8 mouse cellular contexts compared by ENCODE assay signal in genomic region chr15:91192223-91192598, GRCm38 (mm10). TPM values are rescaled to one million over a fixed set of nuclear protein-coding genes. Genes with fewer than 3 reads are reported as not detected.
A peak's percentile ranks its signal among the peaks of the same experiment; 100 is the strongest.
DNase-seq lines count a peak whose midpoint lies in the region; ATAC-seq and TF ChIP-seq lines count a peak whose summit lies in the region.

No protein-coding gene starts in this region.

- peak; percentile 62 for ATAC-seq in forebrain, embryonic 11.5 days (replicated peaks; ENCODE audit: low FRiP score)
- ATAC-seq in limb, embryonic 14.5 days (ENCODE audit: low FRiP score, low read depth), result no peak
- ATAC-seq in neural tube, embryonic 15.5 days (ENCODE audit: low FRiP score), result peak; percentile 62

- H3K27me3 ChIP-seq in forebrain, embryonic 11.5 days (ENCODE audit: control insufficient read depth, insufficient read depth, low read length), result no peaks in the 10 kb centered on the region
- H3K27me3 ChIP-seq in limb, embryonic 14.5 days (ENCODE audit: control insufficient read depth, insufficient read depth, low read length), result no peaks in the 10 kb centered on the region
- H3K27me3 ChIP-seq in neural tube, embryonic 15.5 days (replicated peaks), result no peaks in the 10 kb centered on the region

- H3K4me1 ChIP-seq in forebrain, embryonic 11.5 days (replicated peaks; ENCODE audit: control insufficient read depth, insufficient read depth, low read length), result peaks cover 3% of the 10 kb centered on the region; the same call in 1 of the 2 replicates
- H3K4me1 ChIP-seq in limb, embryonic 14.5 days (ENCODE audit: control insufficient read depth, insufficient read depth, low read length), result peaks cover 5% of the 10 kb centered on the region; the same call in 1 of the 2 replicates
- H3K4me1 ChIP-seq in neural tube, embryonic 15.5 days, result peaks cover 21% of the 10 kb centered on the region

- no peak for TF ChIP-seq POLR2A in limb, embryonic 14.5 days (IDR thresholded peaks at IDR 0.05; ENCODE audit: borderline replicate concordance, extremely low read depth, insufficient read depth, insufficient read length)

- no peaks in the 10 kb centered on the region for H3K9me3 ChIP-seq in forebrain, embryonic 11.5 days (ENCODE audit: control insufficient read depth, low read length)
- no peaks in the 10 kb centered on the region for H3K9me3 ChIP-seq in limb, embryonic 14.5 days (ENCODE audit: control insufficient read depth, low read length)
- H3K9me3 ChIP-seq in neural tube, embryonic 15.5 days (replicated peaks), result no peaks in the 10 kb centered on the region

- peak overlapping the region; percentile 73 for H3K9ac ChIP-seq in forebrain, embryonic 11.5 days (ENCODE audit: low read length)
- H3K9ac ChIP-seq in limb, embryonic 14.5 days (ENCODE audit: low read depth, low read length, severe bottlenecking), result peak overlapping the region; percentile 52; the same call in 1 of the 2 replicates
- peak overlapping the region; percentile 59 for H3K9ac ChIP-seq in neural tube, embryonic 15.5 days (replicated peaks)

- intact Hi-C loops in left cerebral cortex, postnatal 4 days (cut with DNase I), result no loop called here
- intact Hi-C loops in left cerebral cortex, postnatal 14 days (cut with DNase I), result no loop called here

- peak overlapping the region; percentile 91 for H3K4me2 ChIP-seq in forebrain, embryonic 11.5 days (ENCODE audit: low read depth, low read length, severe bottlenecking)
- peak overlapping the region; percentile 62 for H3K4me2 ChIP-seq in limb, embryonic 14.5 days (replicated peaks; ENCODE audit: low read depth, low read length, severe bottlenecking)
- peak overlapping the region; percentile 87 for H3K4me2 ChIP-seq in neural tube, embryonic 15.5 days

- DNase-seq in left cerebral cortex, postnatal 4 days, result peak; percentile 7
- no peak for DNase-seq in left cerebral cortex, postnatal 14 days (ENCODE audit: low spot score in 2 of 2)
- DNase-seq in forebrain, embryonic 11.5 days (ENCODE audit: low spot score), result no peak
- no peak for DNase-seq in limb, embryonic 14.5 days (ENCODE audit: low spot score)
- DNase-seq in layer of hippocampus, postnatal 36 days, result no peak
- no peak for DNase-seq in adrenal gland, adult 2 months
- no peak for DNase-seq in layer of hippocampus, adult 9-11 months

- peak overlapping the region; percentile 74 for H3K27ac ChIP-seq in forebrain, embryonic 11.5 days (ENCODE audit: low read depth, low read length)
- H3K27ac ChIP-seq in limb, embryonic 14.5 days (replicated peaks; ENCODE audit: low read depth, low read length), result peak overlapping the region; percentile 63; the same call in 1 of the 2 replicates
- H3K27ac ChIP-seq in neural tube, embryonic 15.5 days (replicated peaks), result peak overlapping the region; percentile 87

- no peaks in the 10 kb centered on the region for H3K36me3 ChIP-seq in forebrain, embryonic 11.5 days (ENCODE audit: control insufficient read depth, insufficient read depth, low read length)
- H3K36me3 ChIP-seq in limb, embryonic 14.5 days (ENCODE audit: control insufficient read depth, insufficient read depth, low read length), result no peaks in the 10 kb centered on the region
- no peaks in the 10 kb centered on the region for H3K36me3 ChIP-seq in neural tube, embryonic 15.5 days

- WGBS in forebrain, embryonic 11.5 days, result 10% methylated on average over 7 of the region's 7 CpGs
- WGBS in limb, embryonic 14.5 days, result 16% methylated on average over 7 of the region's 7 CpGs
- 13% methylated on average over 7 of the region's 7 CpGs for WGBS in neural tube, embryonic 15.5 days

- peak overlapping the region; percentile 58 for H3K4me3 ChIP-seq in forebrain, embryonic 11.5 days (ENCODE audit: low read depth, low read length)
- H3K4me3 ChIP-seq in limb, embryonic 14.5 days (replicated peaks; ENCODE audit: low read length), result peak overlapping the region; percentile 36
- H3K4me3 ChIP-seq in neural tube, embryonic 15.5 days (replicated peaks), result peak overlapping the region; percentile 51

RNA-seq across cellular contexts. Expression of gene Abcd2, which starts 0.6 kb away (rescaled TPM):
- 10 to 100 TPM in 1 of 2 experiments, 1 to 10 TPM in 1; 9.9 to 11.6 TPM for total RNA-seq in left cerebral cortex, postnatal 4 days (2021)
- 10 to 100 TPM; 33.4 to 38.9 TPM for total RNA-seq in left cerebral cortex, postnatal 14 days (2021)
- polyA plus RNA-seq in forebrain, embryonic 11.5 days (2014; fragmentation: Nextera tagmentation; extraction: Ambion mirVana), result 22.4 and 25.3 TPM in 2 replicates
- polyA plus RNA-seq in limb, embryonic 14.5 days (2012; rRNA removed), result 1.3 and 1.5 TPM in 2 replicates
- polyA plus RNA-seq in limb, embryonic 14.5 days (2014; fragmentation: Nextera tagmentation; extraction: Ambion mirVana), result 2.0 and 2.5 TPM in 2 replicates
- 4.7 and 5.2 TPM in 2 replicates for polyA plus RNA-seq in neural tube, embryonic 15.5 days (2015; fragmentation: Nextera tagmentation; extraction: Ambion mirVana)
- total RNA-seq in layer of hippocampus, postnatal 36 days (2021), result 10 to 100 TPM; 17.8 to 18.8 TPM
- total RNA-seq in adrenal gland, adult 2 months (2021), result 10 to 100 TPM; 17.3 to 44.1 TPM
- polyA plus RNA-seq in adrenal gland, adult 2 months (2012; rRNA removed), result 0.68 and 2.6 TPM in 2 replicates

RNA-seq across cellular contexts. Expression of gene CN725425, which starts 7.1 kb away (rescaled TPM):
- not detected for total RNA-seq in left cerebral cortex, postnatal 4 days (2021)
- total RNA-seq in left cerebral cortex, postnatal 14 days (2021), result under 1 TPM in 1 of 2 experiments, not detected in 1; 0.18 TPM
- polyA plus RNA-seq in forebrain, embryonic 11.5 days (2014; fragmentation: Nextera tagmentation; extraction: Ambion mirVana), result 0.12 TPM in 1 of 2 replicates, not detected in the other
- polyA plus RNA-seq in limb, embryonic 14.5 days (2012; rRNA removed), result not detected in 2 replicates
- not detected in 2 replicates for polyA plus RNA-seq in limb, embryonic 14.5 days (2014; fragmentation: Nextera tagmentation; extraction: Ambion mirVana)
- polyA plus RNA-seq in neural tube, embryonic 15.5 days (2015; fragmentation: Nextera tagmentation; extraction: Ambion mirVana), result not detected in 2 replicates
- total RNA-seq in layer of hippocampus, postnatal 36 days (2021), result under 1 TPM in 1 of 2 experiments, not detected in 1; 0.17 TPM
- total RNA-seq in adrenal gland, adult 2 months (2021), result not detected
- not detected in 2 replicates for polyA plus RNA-seq in adrenal gland, adult 2 months (2012; rRNA removed)
